Mouse (Mus musculus): ENCODE results near the gene Snapc2. TPM values are rescaled to one million over a fixed set of nuclear protein-coding genes. Genes with fewer than 3 reads are reported as not detected.

Gene Snapc2
- total and polyA plus RNA-seq, 2 experiments from 2014 or later, result 56.8 to 65.5 TPM

DNA sequence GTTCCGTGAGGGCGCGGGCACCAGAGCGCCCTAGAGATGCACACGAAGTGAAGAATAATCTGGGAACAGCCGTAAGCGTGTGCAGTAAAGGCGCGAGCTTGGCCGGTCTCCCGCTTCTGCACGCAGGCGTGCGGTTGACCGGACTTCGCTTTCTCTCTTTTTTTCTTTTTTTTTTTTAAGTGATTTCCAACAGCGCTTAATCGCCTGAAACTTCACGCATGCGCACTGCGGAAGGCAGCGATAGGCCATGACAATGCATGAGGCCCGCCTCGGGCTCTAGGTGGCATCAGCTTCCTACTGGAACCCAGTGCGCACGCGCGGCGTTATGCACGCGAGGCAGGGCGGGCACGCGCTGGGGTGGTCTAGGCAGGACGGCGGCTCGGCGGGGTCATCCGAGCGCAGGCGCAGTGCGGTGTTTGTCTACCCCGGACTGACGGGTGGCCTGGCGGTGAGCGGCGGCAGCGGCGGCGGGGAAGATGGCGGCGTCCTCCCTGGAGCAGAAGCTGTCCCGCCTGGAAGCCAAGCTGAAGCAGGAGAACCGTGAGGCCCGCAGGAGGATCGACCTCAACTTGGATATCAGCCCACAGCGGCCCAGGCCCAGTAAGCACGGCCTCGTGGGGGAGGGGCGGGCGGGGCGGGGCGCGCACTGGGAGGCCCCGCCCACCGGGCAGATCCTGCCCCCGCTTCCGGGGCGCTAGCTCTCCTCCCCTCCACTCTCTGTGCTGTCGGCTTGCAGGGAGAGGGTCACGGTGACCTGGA, 14.3 kb upstream of the Snapc2 start, which contains the start of the genes Map2k7 and Gm49320:
Gene Map2k7 (plus strand): TSS at position 307 of the 759 bp plus-strand sequence.
Gene Gm49320 (plus strand): TSS at position 432 of the 759 bp plus-strand sequence.
- H3K36me3 ChIP-seq (ENCODE audit: insufficient read depth), result peaks cover 27% of the 10 kb centered on the region
- H3K9ac ChIP-seq, result peak within 1 kb of the TSS; percentile 78
- peak within 1 kb of the TSS; percentile 88 for H3K4me2 ChIP-seq (ENCODE audit: low read depth)
- peak; percentile 96 for ATAC-seq
- no peaks in the 10 kb centered on the region for H3K27me3 ChIP-seq (ENCODE audit: insufficient read depth, low read length)
- peak; percentile 80 for TF ChIP-seq CTCF (IDR thresholded peaks at IDR 0.05; ENCODE audit: low read depth)
- H3K4me1 ChIP-seq (ENCODE audit: insufficient read depth), result peaks cover 12% of the 10 kb centered on the region
- DNase-seq, result peak; percentile 100
- H3K4me3 ChIP-seq (ENCODE audit: low read depth, low read length), result peak within 1 kb of the TSS; percentile 84
- H3K27ac ChIP-seq (ENCODE audit: low read depth, low read length), result peak within 1 kb of the TSS; percentile 89
- 3% methylated on average over 68 of the region's 71 CpGs for WGBS
- H3K9me3 ChIP-seq (ENCODE audit: low read length), result no peaks in the 10 kb centered on the region

DNA sequence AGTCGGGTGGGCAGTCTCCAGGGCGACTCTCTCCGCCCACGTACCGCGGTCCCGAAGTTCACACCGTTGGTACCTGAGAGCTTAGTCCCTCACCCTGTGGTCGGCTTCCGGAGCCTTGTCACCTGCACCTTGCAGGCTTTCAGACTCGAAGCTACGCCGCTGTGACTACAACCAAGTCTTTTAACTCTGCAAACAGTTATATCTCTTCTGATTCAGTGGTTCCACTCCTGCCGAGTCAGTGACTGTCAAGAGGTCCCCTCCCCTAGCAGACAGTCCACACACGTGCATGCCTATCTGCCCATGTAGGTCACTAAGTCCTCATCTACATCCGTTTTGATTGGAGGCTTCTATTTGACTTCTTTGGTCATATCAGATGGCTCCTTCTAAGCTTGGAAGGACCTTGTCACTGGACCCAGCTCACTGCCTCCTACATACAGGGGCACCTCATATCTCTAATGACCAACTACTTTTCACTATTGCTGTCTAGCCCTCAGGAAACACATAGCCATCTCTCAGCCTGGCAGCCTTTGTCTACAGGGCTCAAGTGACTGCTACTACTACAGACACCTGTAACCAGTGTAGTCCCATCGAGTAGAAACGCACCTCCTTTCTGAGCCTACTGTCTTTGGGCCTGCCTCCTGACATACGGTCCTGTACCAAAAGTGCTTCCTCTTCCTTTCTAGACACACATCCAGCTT, 13.5 kb upstream of the Snapc2 start:
- Histone ChIP-seq H3K4me1 (ENCODE audit: insufficient read depth) (peaks cover 12% of the 10 kb centered on the region), H3K4me2 (ENCODE audit: low read depth) (peak overlapping the region; percentile 88), H3K36me3 (ENCODE audit: insufficient read depth) (peaks cover 34% of the 10 kb centered on the region), H3K27me3 (ENCODE audit: insufficient read depth, low read length) (no peaks in the 10 kb centered on the region), H3K9me3 (ENCODE audit: low read length) (no peaks in the 10 kb centered on the region), H3K27ac (ENCODE audit: low read depth, low read length) (peak overlapping the region; percentile 89), H3K9ac (peak overlapping the region; percentile 78), H3K4me3 (ENCODE audit: low read depth, low read length) (peak overlapping the region; percentile 84)
- DNase-seq (no peak), ATAC-seq (no peak; the same call in 1 of the 2 replicates)
- no peak for TF ChIP-seq CTCF (IDR thresholded peaks at IDR 0.05; ENCODE audit: low read depth)
- WGBS, result 13% methylated on average over 19 of the region's 19 CpGs

DNA sequence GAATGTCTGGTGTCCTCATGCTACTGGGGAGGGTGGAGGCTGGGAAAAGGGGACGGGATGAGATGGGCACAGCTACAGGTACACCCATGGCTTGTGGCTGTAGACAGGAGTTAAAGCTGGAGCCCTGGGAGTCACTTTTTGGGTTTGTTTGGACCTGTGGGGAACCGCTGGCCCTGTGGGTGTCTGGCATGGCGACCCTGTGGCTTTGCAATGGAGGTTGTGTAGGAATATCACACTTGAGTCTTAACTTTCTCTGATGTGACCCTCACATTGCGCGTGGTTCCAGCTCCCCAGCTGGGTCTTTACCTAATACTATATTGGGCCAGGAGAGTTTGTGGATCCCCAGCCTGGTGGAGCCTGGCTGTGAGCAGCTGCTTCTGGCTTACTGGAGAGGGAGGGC, 7.8 kb upstream of the Snapc2 start:
- WGBS, result 98% methylated on average over 5 of the region's 5 CpGs
- Histone ChIP-seq H3K9ac (no peak overlapping the region), H3K36me3 (ENCODE audit: insufficient read depth) (peaks cover 79% of the 10 kb centered on the region), H3K4me1 (ENCODE audit: insufficient read depth) (peaks cover 5% of the 10 kb centered on the region; the same call in 1 of the 2 replicates), H3K27me3 (ENCODE audit: insufficient read depth, low read length) (no peaks in the 10 kb centered on the region), H3K27ac (ENCODE audit: low read depth, low read length) (no peak overlapping the region), H3K9me3 (ENCODE audit: low read length) (no peaks in the 10 kb centered on the region), H3K4me2 (ENCODE audit: low read depth) (no peak overlapping the region), H3K4me3 (ENCODE audit: low read depth, low read length) (no peak overlapping the region)
- ATAC-seq (no peak), DNase-seq (no peak)
- no peak for TF ChIP-seq CTCF (IDR thresholded peaks at IDR 0.05; ENCODE audit: low read depth)

GRCm38 (mm10) chr8:4245737-4246136, 7.1 kb upstream of the Snapc2 start:
- 81% methylated on average over 13 of the region's 13 CpGs for WGBS
- H3K27ac ChIP-seq (ENCODE audit: low read depth, low read length), result no peak overlapping the region
- no peak overlapping the region for H3K9ac ChIP-seq
- ATAC-seq, result no peak
- peaks cover 76% of the 10 kb centered on the region for H3K36me3 ChIP-seq (ENCODE audit: insufficient read depth)
- H3K27me3 ChIP-seq (ENCODE audit: insufficient read depth, low read length), result no peaks in the 10 kb centered on the region
- H3K4me3 ChIP-seq (ENCODE audit: low read depth, low read length), result no peak overlapping the region
- no peaks in the 10 kb centered on the region for H3K9me3 ChIP-seq (ENCODE audit: low read length)
- H3K4me2 ChIP-seq (ENCODE audit: low read depth), result no peak overlapping the region
- no peak for DNase-seq
- TF ChIP-seq CTCF (IDR thresholded peaks at IDR 0.05; ENCODE audit: low read depth), result no peak
- no peaks in the 10 kb centered on the region for H3K4me1 ChIP-seq (ENCODE audit: insufficient read depth)

- Histone ChIP-seq H3K9me3 (ENCODE audit: low read length) (no peaks in the 10 kb centered on the region), H3K27me3 (ENCODE audit: insufficient read depth, low read length) (no peaks in the 10 kb centered on the region), H3K27ac (ENCODE audit: low read depth, low read length) (no peak overlapping the region), H3K4me1 (ENCODE audit: insufficient read depth) (no peaks in the 10 kb centered on the region), H3K4me3 (ENCODE audit: low read depth, low read length) (no peak overlapping the region), H3K36me3 (ENCODE audit: insufficient read depth) (peaks cover 66% of the 10 kb centered on the region), H3K9ac (no peak overlapping the region), H3K4me2 (ENCODE audit: low read depth) (no peak overlapping the region)
- DNase-seq (no peak), ATAC-seq (no peak)
- TF ChIP-seq CTCF (IDR thresholded peaks at IDR 0.05; ENCODE audit: low read depth), result no peak
- 91% methylated on average over 8 of the region's 8 CpGs for WGBS
Observed at GRCm38 (mm10) chr8:4247241-4247640, 5.6 kb upstream of the Snapc2 start.

DNA sequence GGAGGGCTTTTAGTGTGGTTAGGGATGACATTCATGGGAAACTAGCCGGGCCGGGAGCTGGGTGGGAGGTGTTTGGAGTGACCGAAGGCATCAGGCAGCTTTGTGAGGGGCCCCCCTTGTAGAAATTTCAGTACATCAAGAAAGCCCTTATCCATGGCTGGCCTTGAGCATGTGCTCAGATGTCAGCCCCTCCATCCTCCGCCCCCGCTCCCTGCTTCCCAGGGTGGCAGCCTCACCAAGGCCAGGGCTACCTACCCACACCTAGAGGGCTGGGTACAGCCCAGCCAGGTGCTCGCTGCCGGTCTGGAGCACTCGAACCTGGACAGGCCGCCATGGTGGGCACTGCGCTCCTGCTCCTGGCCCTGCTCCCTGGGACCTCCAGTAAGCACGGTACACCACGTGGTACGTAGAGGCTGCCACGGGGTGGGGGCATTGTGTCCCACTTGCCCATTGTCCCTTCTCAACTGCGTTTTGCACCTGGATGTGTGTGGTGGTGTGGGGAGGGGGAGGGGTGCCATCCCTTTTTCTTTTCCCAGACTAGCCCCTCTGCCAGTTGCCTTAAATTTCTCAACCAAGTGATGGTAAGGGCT, 4.8 kb upstream of the Snapc2 start, which contains the start of gene Tgfbr3l:
Gene Tgfbr3l (plus strand): TSS at position 264 of the 590 bp plus-strand sequence.
- Histone ChIP-seq H3K27ac (ENCODE audit: low read depth, low read length) (no peak within 1 kb of the TSS), H3K27me3 (ENCODE audit: insufficient read depth, low read length) (no peaks in the 10 kb centered on the region), H3K36me3 (ENCODE audit: insufficient read depth) (peaks cover 58% of the 10 kb centered on the region), H3K9ac (no peak within 1 kb of the TSS), H3K9me3 (ENCODE audit: low read length) (no peaks in the 10 kb centered on the region), H3K4me3 (ENCODE audit: low read depth, low read length) (no peak within 1 kb of the TSS), H3K4me2 (ENCODE audit: low read depth) (no peak within 1 kb of the TSS), H3K4me1 (ENCODE audit: insufficient read depth) (0 out of 2 replicates have a peak, but pooled peaks cover 4% of the 10 kb centered on the region)
- ATAC-seq (no peak), DNase-seq (no peak)
- TF ChIP-seq CTCF (IDR thresholded peaks at IDR 0.05; ENCODE audit: low read depth), result no peak
- WGBS, result 76% methylated on average over 15 of the region's 15 CpGs
